ENCODE assay signal across 27 mouse cellular contexts in genomic region chr7:130303464-130303863, GRCm38 (mm10).
DNase-seq lines count a peak whose midpoint lies in the region; ATAC-seq and TF ChIP-seq lines count a peak whose summit lies in the region.
"Had no signal": no experiment of that assay in that cellular context is flagged by ENCODE, and none has a peak within 500 bp of the region (broad histone marks: within the 10 kb centered on the region; RNA-seq: fewer than 3 reads in every experiment).

No protein-coding gene starts in this region.

- no peaks in the 10 kb centered on the region for H3K27me3 ChIP-seq in kidney, postnatal 0 days (ENCODE audit: insufficient read depth, low read length)
- no peaks in the 10 kb centered on the region for H3K27me3 ChIP-seq in kidney, embryonic 16.5 days (ENCODE audit: insufficient read depth, low read length)
- no peaks in the 10 kb centered on the region for H3K27me3 ChIP-seq in embryonic facial prominence, embryonic 14.5 days (replicated peaks; ENCODE audit: control insufficient read depth, insufficient read depth, low read length)
- no peaks in the 10 kb centered on the region for H3K27me3 ChIP-seq in lung, postnatal 0 days (replicated peaks; ENCODE audit: insufficient read depth, low read length)
- no peaks in the 10 kb centered on the region for H3K27me3 ChIP-seq in hindbrain, embryonic 14.5 days (ENCODE audit: control insufficient read depth, insufficient read depth, low read length)
- H3K27me3 ChIP-seq: forebrain, embryonic 15.5 days; hindbrain, embryonic 15.5 days had no signal

- no peaks in the 10 kb centered on the region for H3K4me1 ChIP-seq in kidney, postnatal 0 days (replicated peaks; ENCODE audit: insufficient read depth, low read length)
- 0 out of 2 replicates have a peak, but pooled peaks cover 5% of the 10 kb centered on the region for H3K4me1 ChIP-seq in kidney, embryonic 16.5 days (ENCODE audit: insufficient read depth, low read length)
- H3K4me1 ChIP-seq in embryonic facial prominence, embryonic 14.5 days (ENCODE audit: control insufficient read depth, insufficient read depth, low read length), result peaks cover 17% of the 10 kb centered on the region; the same call in 1 of the 2 replicates
- H3K4me1 ChIP-seq in lung, postnatal 0 days (ENCODE audit: insufficient read depth, low read depth, low read length), result no peaks in the 10 kb centered on the region
- no peaks in the 10 kb centered on the region for H3K4me1 ChIP-seq in hindbrain, embryonic 14.5 days (replicated peaks; ENCODE audit: control insufficient read depth, insufficient read depth, low read length)
- H3K4me1 ChIP-seq: forebrain, embryonic 15.5 days; hindbrain, embryonic 15.5 days had no signal

- 46% methylated on average over 8 of the region's 8 CpGs for WGBS in kidney, postnatal 0 days
- 48% methylated on average over 8 of the region's 8 CpGs for WGBS in kidney, embryonic 16.5 days
- 39% methylated on average over 8 of the region's 8 CpGs for WGBS in embryonic facial prominence, embryonic 14.5 days
- 63% methylated on average over 8 of the region's 8 CpGs for WGBS in lung, postnatal 0 days
- WGBS in hindbrain, embryonic 14.5 days, result 68% methylated on average over 8 of the region's 8 CpGs

- H3K4me2 ChIP-seq in kidney, postnatal 0 days (ENCODE audit: low read length), result no peak overlapping the region
- no peak overlapping the region for H3K4me2 ChIP-seq in kidney, embryonic 16.5 days (replicated peaks; ENCODE audit: low read depth, low read length)
- no peak overlapping the region for H3K4me2 ChIP-seq in embryonic facial prominence, embryonic 14.5 days (ENCODE audit: low read depth, low read length)
- no peak overlapping the region for H3K4me2 ChIP-seq in lung, postnatal 0 days (replicated peaks; ENCODE audit: low read depth, low read length)
- H3K4me2 ChIP-seq in hindbrain, embryonic 14.5 days (replicated peaks), result no peak overlapping the region
- H3K4me2 ChIP-seq: forebrain, embryonic 12.5 days; forebrain, embryonic 15.5 days; heart, embryonic 13.5 days; hindbrain, embryonic 15.5 days had no signal

- peak; percentile 17 for DNase-seq in adrenal gland, adult 2 months
- no peak for DNase-seq in adrenal gland, postnatal 25 days
- DNase-seq in kidney, postnatal 0 days (ENCODE audit: low spot score), result peak; percentile 36
- DNase-seq in embryonic facial prominence, embryonic 14.5 days (ENCODE audit: low spot score), result peak; percentile 72
- peak; percentile 8 for DNase-seq in retina, embryonic 14.5 days (ENCODE audit: low spot score)
- DNase-seq in lung, postnatal 0 days (ENCODE audit: low spot score), result no peak
- DNase-seq in hindbrain, embryonic 14.5 days (ENCODE audit: low spot score), result no peak
- DNase-seq: adrenal gland, postnatal 14 days; B cell, adult 2 months; cerebellum, adult 11 months; cerebellum, adult 2 months; cerebellum, adult 9-11 months; cerebellum, postnatal 25 days; gastrocnemius, postnatal 10 days; gastrocnemius, postnatal 36 days; heart, adult 2 months; heart, postnatal 14 days; heart, postnatal 4 days had no signal

- H3K27ac ChIP-seq in kidney, postnatal 0 days, result no peak overlapping the region
- no peak overlapping the region for H3K27ac ChIP-seq in kidney, embryonic 16.5 days (ENCODE audit: low read length)
- H3K27ac ChIP-seq in embryonic facial prominence, embryonic 14.5 days (replicated peaks; ENCODE audit: low read depth, low read length), result 0 out of 2 replicates have a peak overlapping the region, but pooled peaks have one; percentile 6
- no peak overlapping the region for H3K27ac ChIP-seq in lung, postnatal 0 days (ENCODE audit: low read length)
- no peak overlapping the region for H3K27ac ChIP-seq in hindbrain, embryonic 14.5 days
- H3K27ac ChIP-seq: forebrain, embryonic 12.5 days; forebrain, embryonic 15.5 days; heart, adult 2 months; heart, embryonic 10.5 days; heart, embryonic 13.5 days; hindbrain, embryonic 15.5 days had no signal

- no peak for ATAC-seq in kidney, postnatal 0 days (replicated peaks; ENCODE audit: low FRiP score, low read depth)
- ATAC-seq in kidney, embryonic 16.5 days (ENCODE audit: low FRiP score, low TSS enrichment), result no peak
- ATAC-seq in embryonic facial prominence, embryonic 14.5 days (ENCODE audit: low read depth), result no peak
- no peak for ATAC-seq in lung, postnatal 0 days
- ATAC-seq in hindbrain, embryonic 14.5 days (ENCODE audit: low FRiP score), result no peak
- ATAC-seq: forebrain, embryonic 15.5 days; intestine, postnatal 0 days had no signal

- TF ChIP-seq CTCF in kidney, postnatal 0 days (IDR thresholded peaks at IDR 0.05; ENCODE audit: low read depth), result no peak
- no peak for TF ChIP-seq CTCF in lung, postnatal 0 days (IDR thresholded peaks at IDR 0.05)

- no peaks in the 10 kb centered on the region for H3K9me3 ChIP-seq in kidney, postnatal 0 days (replicated peaks; ENCODE audit: low read length)
- H3K9me3 ChIP-seq in kidney, embryonic 16.5 days (ENCODE audit: low read length), result no peaks in the 10 kb centered on the region
- no peaks in the 10 kb centered on the region for H3K9me3 ChIP-seq in embryonic facial prominence, embryonic 14.5 days (ENCODE audit: control insufficient read depth, low read length)
- no peaks in the 10 kb centered on the region for H3K9me3 ChIP-seq in lung, postnatal 0 days (ENCODE audit: low read length)
- H3K9me3 ChIP-seq in hindbrain, embryonic 14.5 days (ENCODE audit: control insufficient read depth, low read length), result no peaks in the 10 kb centered on the region
- H3K9me3 ChIP-seq: forebrain, embryonic 12.5 days; forebrain, embryonic 15.5 days; heart, embryonic 10.5 days; heart, embryonic 13.5 days; hindbrain, embryonic 15.5 days had no signal

- H3K4me3 ChIP-seq in kidney, postnatal 0 days (replicated peaks; ENCODE audit: low read depth, low read length), result no peak overlapping the region
- no peak overlapping the region for H3K4me3 ChIP-seq in kidney, embryonic 16.5 days (ENCODE audit: low read length)
- H3K4me3 ChIP-seq in embryonic facial prominence, embryonic 14.5 days (ENCODE audit: low read depth, low read length), result no peak overlapping the region
- H3K4me3 ChIP-seq in lung, postnatal 0 days (ENCODE audit: low read depth, low read length), result no peak overlapping the region
- H3K4me3 ChIP-seq in hindbrain, embryonic 14.5 days (replicated peaks; ENCODE audit: low read length), result no peak overlapping the region
- H3K4me3 ChIP-seq: erythroblast, embryonic 14.5 days; forebrain, embryonic 12.5 days; forebrain, embryonic 15.5 days; heart, adult 2 months; heart, embryonic 10.5 days; heart, embryonic 13.5 days; hindbrain, embryonic 15.5 days had no signal

- TF ChIP-seq EP300 in lung, postnatal 0 days (IDR thresholded peaks at IDR 0.05), result no peak

- no peaks in the 10 kb centered on the region for H3K36me3 ChIP-seq in kidney, postnatal 0 days (ENCODE audit: insufficient read depth, low read length)
- H3K36me3 ChIP-seq in kidney, embryonic 16.5 days (ENCODE audit: insufficient read depth, low read length), result no peaks in the 10 kb centered on the region
- no peaks in the 10 kb centered on the region for H3K36me3 ChIP-seq in embryonic facial prominence, embryonic 14.5 days (ENCODE audit: control insufficient read depth, insufficient read depth, low read length)
- no peaks in the 10 kb centered on the region for H3K36me3 ChIP-seq in lung, postnatal 0 days (ENCODE audit: insufficient read depth, low read length)
- H3K36me3 ChIP-seq in hindbrain, embryonic 14.5 days (replicated peaks; ENCODE audit: control insufficient read depth, insufficient read depth), result no peaks in the 10 kb centered on the region
- H3K36me3 ChIP-seq: forebrain, embryonic 12.5 days; forebrain, embryonic 15.5 days; G1E; heart, embryonic 10.5 days; heart, embryonic 13.5 days; hindbrain, embryonic 15.5 days had no signal

- no peak overlapping the region for H3K9ac ChIP-seq in kidney, postnatal 0 days (ENCODE audit: low read depth, low read length)
- H3K9ac ChIP-seq in kidney, embryonic 16.5 days (replicated peaks; ENCODE audit: low read length), result no peak overlapping the region
- H3K9ac ChIP-seq in embryonic facial prominence, embryonic 14.5 days (ENCODE audit: low read depth, low read length), result no peak overlapping the region
- H3K9ac ChIP-seq in lung, postnatal 0 days (replicated peaks; ENCODE audit: low read depth), result no peak overlapping the region
- no peak overlapping the region for H3K9ac ChIP-seq in hindbrain, embryonic 14.5 days
- H3K9ac ChIP-seq: forebrain, embryonic 12.5 days; forebrain, embryonic 15.5 days; heart, embryonic 13.5 days; hindbrain, embryonic 15.5 days had no signal

Comparison
In these comparisons a context has a peak if more than half of its experiments do, and no peak if none do; other contexts are left out.
1. DNase-seq: peak in adrenal gland, adult 2 months (single experiment), kidney, postnatal 0 days (single experiment), embryonic facial prominence, embryonic 14.5 days (single experiment) and retina, embryonic 14.5 days (single experiment); none in adrenal gland, postnatal 25 days (single experiment), lung, postnatal 0 days (single experiment) and hindbrain, embryonic 14.5 days (single experiment).